Mouse (Mus musculus) liver, embryonic 14.5 days (tissue): ENCODE measurements at regions not wholly inside any gene's neighbourhood (a gene's known extent, or its start where the extent isn't known, plus 50 kb on each side); places are given as distances from the start of the nearest gene placed in this dataset.

Experiments used
- CTCF ChIP-seq: IDR thresholded peaks from 2 replicates; pipeline ENCODE4 v1.5.1; 2016; ENCODE audit warnings: antibody characterized with exemption, low read depth, control low read depth
- EP300 ChIP-seq: IDR thresholded peaks from 2 replicates; pipeline ENCODE4 v1.6.1; 2016; ENCODE audit warnings: antibody characterized with exemption, low read depth

- no peak for TF ChIP-seq CTCF
- TF ChIP-seq EP300 = no peak
These were observed 237.1 kb downstream of the Tpbg start for GRCm38 (mm10) chr9:86079275-86079674.
